Mouse (Mus musculus) regulatory T cell (primary cell): Measurements from ENCODE around the gene Rnf4.

ENCODE experiments used
- in situ Hi-C: fragments of 300-600 bp; cut with MboI, MseI; formaldehyde crosslinking; loops from one replicate; pipeline ENCODE4 v1.15.1; 2025; ENCODE audit warnings: high pct_unique_total_duplicates

Gene Rnf4

GRCm38 (mm10) chr5:34336775-34337450 is 824 bp downstream of the Rnf4 start:
- in situ Hi-C loops = no loop called here

- in situ Hi-C loops = no loop called here
These were observed 4.2 kb downstream of the Rnf4 start for GRCm38 (mm10) chr5:34340246-34340645.

GRCm38 (mm10) chr5:34352084-34352631 is 16.1 kb downstream of the Rnf4 start:
- in situ Hi-C loops = no loop called here

- in situ Hi-C loops = no loop called here
These were observed 24.2 kb downstream of the Rnf4 start for GRCm38 (mm10) chr5:34360261-34360660.

- in situ Hi-C loops = no loop called here
These were observed 27.0 kb downstream of the Rnf4 start for GRCm38 (mm10) chr5:34363115-34363514.

- in situ Hi-C loops = no loop called here
These were observed 32.6 kb downstream of the Rnf4 start for GRCm38 (mm10) chr5:34368551-34369290.

GRCm38 (mm10) chr5:34369341-34370021 is 33.4 kb downstream of the Rnf4 start, which contains the start of gene Fam193a:
TSS of gene Fam193a (plus strand) at chr5:34369933.
- in situ Hi-C loops = loop anchor here (5.0 kb wide), 1 partner anchor 78 kb away; no protein-coding TSS in a partner anchor

- in situ Hi-C loops = loop anchor here (5.0 kb wide), 1 partner anchor 77 kb away; no protein-coding TSS in a partner anchor
These were observed 34.1 kb downstream of the Rnf4 start for GRCm38 (mm10) chr5:34370022-34370823.

GRCm38 (mm10) chr5:34370840-34371239 is 34.8 kb downstream of the Rnf4 start:
- in situ Hi-C loops = loop anchor here (5.0 kb wide), 1 partner anchor 76 kb away; no protein-coding TSS in a partner anchor

GRCm38 (mm10) chr5:34372141-34372540 is 36.1 kb downstream of the Rnf4 start:
- in situ Hi-C loops = loop anchor here (5.0 kb wide), 1 partner anchor 75 kb away; no protein-coding TSS in a partner anchor

GRCm38 (mm10) chr5:34372541-34372940 is 36.5 kb downstream of the Rnf4 start:
- in situ Hi-C loops = loop anchor here (5.0 kb wide), 1 partner anchor 75 kb away; no protein-coding TSS in a partner anchor

- in situ Hi-C loops = no loop called here
These were observed 42.7 kb downstream of the Rnf4 start for GRCm38 (mm10) chr5:34378787-34379186.

GRCm38 (mm10) chr5:34381700-34382099 is 45.6 kb downstream of the Rnf4 start:
- in situ Hi-C loops = no loop called here

- in situ Hi-C loops = no loop called here
These were observed 49.5 kb downstream of the Rnf4 start for GRCm38 (mm10) chr5:34385616-34386015.

GRCm38 (mm10) chr5:34386744-34387143 is 50.7 kb downstream of the Rnf4 start:
- in situ Hi-C loops = no loop called here

GRCm38 (mm10) chr5:34393251-34393650 is 57.2 kb downstream of the Rnf4 start:
- in situ Hi-C loops = no loop called here

- in situ Hi-C loops = no loop called here
These were observed 59.3 kb downstream of the Rnf4 start for GRCm38 (mm10) chr5:34395347-34395746.

- in situ Hi-C loops = no loop called here
These were observed 59.9 kb downstream of the Rnf4 start for GRCm38 (mm10) chr5:34395850-34396540.

GRCm38 (mm10) chr5:34397866-34398265 is 61.8 kb downstream of the Rnf4 start:
- in situ Hi-C loops = no loop called here

GRCm38 (mm10) chr5:34398326-34398725 is 62.2 kb downstream of the Rnf4 start:
- in situ Hi-C loops = no loop called here
